Mouse (Mus musculus): ENCODE measurements around the gene Rnf130.

The Rnf130 gene

DNA sequence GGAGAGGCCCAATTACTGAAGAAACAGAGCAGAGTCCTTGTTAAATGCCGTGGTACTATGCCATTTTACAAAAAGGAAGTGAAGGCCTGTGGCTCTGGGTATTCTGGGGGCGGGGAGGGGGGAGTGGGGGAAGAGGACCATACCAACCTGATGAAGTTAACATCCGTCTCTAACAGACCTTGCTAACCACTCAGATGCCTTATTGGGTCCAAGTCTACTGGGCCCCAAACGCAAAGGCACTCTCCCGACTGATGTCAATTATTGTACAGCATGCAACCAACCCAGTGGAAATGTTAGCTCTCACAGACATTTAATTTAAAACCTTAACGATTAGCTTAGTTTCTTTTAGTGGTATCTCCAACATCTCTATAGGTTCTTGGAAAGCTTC lies 707 bp upstream of the Rnf130 start:
- DNase-seq (ENCODE audit: low read depth, low spot score) = no peak

DNA sequence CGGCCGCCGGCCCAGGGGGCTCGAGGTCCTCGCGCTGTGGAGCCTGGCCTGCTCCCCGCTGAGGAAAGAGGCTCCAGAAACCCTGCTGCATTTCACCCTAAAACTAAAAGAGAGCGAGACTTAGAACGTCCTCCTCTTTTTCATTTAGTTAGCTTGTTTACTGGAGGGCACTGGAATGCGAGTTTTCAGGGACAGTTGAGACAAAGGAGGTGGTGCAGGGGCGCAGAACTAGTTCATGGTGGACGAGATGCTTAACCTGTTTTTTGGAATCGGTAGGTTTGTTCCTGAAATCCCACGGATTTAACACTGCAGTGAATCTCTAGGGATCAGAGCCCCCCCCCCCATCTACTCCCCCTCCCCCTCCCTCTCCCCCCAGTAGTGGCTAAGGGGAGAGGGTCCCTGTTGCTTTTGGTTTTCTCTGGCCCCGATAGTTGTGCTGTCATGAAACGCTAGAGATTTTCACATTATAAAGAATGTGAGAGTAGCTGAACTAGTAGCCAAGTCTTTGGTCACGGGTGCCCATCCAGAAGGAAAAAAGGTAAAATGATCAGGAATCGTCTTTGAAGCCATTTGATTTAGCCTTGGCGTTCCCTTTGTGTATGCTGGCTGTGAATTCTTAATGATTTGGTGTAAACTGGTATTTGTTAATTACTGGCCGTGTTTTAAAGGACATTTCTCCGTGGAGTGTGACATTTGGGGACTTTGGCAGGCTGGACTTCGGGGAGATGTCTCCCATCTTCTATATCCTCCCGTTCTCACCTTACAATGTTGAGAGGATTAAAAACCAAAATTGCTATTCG lies 775 bp downstream of the Rnf130 start:
- DNase-seq (ENCODE audit: low read depth, low spot score) = no peak

DNA sequence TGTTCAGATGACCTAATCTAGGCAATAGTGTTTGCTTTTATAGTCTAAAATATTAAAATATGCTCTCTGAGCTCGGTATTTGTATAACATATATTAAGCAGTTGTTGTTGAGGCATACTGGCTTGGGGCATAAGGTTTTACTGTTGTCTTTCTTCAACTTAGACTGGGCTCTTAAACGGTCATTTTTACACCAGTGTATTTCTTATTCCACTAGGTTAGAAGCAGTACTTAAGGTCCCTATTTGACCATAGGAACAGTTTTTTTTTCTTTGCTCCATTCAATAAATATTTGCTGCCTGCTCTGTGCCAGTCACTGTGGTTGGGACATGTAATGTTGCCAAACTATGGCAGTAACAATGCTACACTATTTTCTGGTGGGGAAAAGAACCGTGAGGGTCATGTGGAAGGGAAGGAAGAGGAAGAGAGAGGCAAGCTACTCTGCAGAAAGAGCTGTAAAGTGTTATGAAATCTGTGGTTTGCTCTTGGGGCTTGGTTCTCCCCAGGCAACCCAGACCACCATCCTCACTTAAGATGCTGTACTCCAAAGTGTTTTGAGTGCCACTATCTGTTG lies 1.5 kb downstream of the Rnf130 start:
- DNase-seq (ENCODE audit: low read depth, low spot score) = no peak

DNA sequence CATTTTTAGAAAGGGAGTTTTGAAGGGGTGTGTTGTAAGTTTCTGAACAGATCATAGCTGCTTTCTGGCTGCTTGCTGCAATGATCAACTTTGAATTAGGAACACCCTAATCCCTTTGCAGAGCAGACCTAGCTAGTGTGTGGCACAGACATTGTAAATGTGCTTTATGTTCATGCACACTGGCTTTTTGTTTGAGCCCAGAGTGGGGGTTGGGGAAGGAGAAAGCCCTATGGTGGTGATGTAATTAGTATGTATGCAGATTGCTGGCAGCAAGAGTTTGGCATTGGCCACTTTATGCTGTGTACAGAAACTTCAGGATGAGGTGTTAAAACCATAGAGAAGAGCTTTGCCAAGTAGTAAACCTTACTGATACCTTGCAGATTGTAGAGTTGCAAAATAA lies 3.3 kb downstream of the Rnf130 start:
- DNase-seq (ENCODE audit: low read depth, low spot score) = no peak

DNA sequence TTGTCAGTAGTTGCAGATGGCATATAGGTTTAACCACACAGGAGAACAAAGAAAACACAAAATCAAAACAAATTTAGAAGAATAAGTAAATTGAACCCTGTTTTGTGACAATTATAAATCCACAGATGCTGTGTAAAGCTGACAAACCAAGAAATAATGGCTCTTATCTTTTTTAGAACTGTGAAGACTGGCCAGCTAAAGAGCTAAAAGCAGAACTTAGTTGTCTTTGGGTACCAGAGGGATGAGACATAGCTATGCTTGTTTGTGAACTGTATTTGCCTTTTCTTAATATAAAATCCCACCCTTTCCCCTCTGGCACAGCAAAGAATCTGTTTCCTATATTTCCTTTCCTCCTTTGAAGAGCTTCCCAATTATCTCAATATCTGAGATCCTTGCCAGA lies 9.0 kb downstream of the Rnf130 start:
- no peak for DNase-seq (ENCODE audit: low read depth, low spot score)

DNA sequence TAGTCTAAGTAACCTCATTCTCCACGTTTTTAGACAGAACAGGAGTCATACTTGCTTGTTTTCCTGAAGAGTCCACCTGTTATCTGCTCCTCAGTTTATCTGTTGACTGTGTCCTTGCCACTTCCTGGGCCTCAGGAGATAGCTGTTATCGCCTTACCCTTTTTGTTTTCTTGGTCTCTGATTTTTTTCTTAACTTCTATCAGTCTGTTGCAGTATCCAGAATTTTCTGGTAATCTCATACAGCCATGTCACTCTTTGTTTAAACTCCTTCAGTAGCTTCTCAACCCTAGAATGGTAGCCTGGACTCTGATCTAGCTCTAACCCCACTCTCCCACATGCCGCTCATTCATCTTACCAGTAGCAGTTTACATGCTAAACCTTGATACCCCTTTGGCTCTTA lies 10.6 kb downstream of the Rnf130 start:
- no peak for DNase-seq (ENCODE audit: low read depth, low spot score)

DNA sequence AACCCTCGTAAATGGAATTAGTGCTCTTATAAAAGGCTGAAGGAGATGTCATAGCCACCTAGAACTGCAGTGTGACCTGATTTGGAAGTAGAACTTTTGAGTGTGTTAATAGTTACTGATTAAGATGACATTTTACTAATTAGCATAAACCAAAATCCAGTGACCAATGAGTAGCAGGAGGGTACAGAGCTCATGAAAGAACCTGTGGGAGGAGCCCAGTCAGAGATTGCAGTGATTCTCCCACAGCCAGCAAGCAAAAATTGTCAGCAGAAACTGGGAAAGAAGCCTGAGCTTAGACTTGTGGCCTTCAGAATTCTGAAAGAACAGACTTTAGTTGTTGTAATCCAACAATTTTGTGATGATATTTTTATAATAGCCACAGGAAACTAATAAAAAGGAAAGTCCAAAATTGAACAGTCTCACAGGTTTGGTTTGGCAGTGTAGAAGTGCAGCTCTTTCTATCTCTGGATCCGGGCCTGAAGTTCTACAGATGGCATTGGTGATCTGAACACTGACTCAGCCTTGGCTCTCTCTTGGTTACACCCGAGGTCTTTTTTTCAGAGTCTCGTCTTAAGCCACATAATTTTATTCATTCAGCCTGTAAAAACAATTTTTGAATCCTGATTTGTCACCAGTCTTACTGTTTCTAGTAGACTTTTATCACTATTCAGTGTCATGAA lies 11.8 kb downstream of the Rnf130 start:
- no peak for DNase-seq (ENCODE audit: low read depth, low spot score)

DNA sequence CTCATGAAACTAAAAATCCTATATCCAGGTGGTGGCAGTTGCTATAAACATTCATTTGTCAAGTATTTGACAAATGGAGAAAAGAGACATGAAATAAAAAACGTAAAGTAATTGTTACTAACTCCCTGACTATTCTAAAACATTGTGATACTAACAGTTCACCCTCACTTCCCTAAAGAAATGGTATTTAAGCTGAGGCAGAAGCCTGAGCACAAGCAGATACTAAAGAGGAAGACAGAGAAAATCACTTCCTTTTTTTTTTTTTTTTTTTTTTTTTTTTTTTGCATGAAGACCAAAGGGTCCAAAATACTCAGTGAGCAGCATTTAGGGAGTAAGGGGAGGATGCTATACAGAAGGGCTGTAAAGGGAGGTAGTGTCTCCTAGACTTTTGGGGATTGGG lies 13.6 kb downstream of the Rnf130 start:
- DNase-seq (ENCODE audit: low read depth, low spot score) = no peak

DNA sequence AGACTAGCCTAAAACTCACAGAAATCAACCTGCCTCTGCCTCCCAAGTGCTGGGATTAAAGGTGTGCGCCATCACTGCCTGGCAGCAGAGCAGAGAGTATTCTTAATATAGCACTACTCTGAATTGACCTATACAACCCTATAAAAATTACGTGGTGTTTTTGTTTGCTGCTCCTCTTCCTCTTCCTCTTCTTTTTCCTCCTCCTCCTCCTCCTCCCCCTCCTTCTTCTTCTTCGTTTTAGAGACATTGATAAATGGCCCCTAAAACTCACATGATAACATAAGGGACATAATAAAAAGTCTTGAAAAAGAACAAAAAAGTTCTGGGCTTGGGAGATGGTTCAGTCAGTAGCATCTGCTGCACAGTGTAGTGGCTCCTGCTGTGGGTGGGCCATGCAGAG lies 16.0 kb downstream of the Rnf130 start:
- DNase-seq (ENCODE audit: low read depth, low spot score) = no peak

DNA sequence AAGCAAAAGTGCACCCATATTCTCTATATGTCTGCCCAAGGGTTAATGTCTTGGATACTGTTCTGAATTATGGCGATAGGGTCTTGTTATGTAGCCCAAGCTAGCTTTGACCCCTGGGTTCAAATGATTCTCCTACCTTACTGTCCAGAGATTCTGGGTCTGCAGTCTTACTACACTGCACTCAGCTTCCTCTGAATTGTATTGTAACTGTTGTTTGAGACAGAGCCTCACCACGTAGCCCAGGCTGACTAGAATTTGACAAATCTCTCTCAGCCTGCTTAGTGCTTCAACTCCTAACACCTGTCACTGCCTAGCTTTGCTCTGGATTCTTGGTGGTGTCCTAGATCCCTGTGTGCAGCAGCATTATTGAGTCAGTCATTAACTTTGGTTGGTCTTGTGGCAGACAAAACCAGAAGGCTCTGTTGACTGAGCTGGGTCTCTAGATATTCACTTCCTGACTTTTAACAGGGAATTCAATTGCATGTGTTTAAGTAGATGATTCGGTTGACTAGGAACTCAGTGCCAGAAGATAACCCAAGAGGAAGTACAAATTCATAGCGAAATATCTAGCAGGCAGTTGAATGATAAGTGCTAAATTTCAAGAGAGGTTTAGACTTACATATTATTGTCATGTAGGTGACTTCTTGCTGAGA lies 17.3 kb downstream of the Rnf130 start:
- no peak for DNase-seq (ENCODE audit: low read depth, low spot score)

DNA sequence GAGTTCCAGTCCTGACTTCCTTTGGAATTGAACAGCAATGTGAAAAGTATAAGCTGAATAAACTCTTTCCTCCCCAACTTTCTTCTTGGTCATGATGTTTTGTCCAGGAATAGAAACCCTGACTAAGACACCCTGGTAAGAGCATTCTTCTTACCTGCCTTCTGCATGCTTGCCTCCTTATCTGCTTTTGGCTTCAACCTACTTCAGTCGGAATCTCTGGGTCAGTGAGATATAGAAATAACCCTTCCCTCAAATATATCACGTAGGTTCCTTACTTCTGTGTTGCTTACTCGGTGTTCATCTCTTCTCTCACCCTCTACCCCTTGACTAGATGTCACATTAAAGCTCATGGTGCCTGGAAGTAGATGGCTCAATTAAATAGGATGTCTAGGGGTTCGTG lies 19.3 kb downstream of the Rnf130 start:
- DNase-seq (ENCODE audit: low read depth, low spot score) = no peak

DNA sequence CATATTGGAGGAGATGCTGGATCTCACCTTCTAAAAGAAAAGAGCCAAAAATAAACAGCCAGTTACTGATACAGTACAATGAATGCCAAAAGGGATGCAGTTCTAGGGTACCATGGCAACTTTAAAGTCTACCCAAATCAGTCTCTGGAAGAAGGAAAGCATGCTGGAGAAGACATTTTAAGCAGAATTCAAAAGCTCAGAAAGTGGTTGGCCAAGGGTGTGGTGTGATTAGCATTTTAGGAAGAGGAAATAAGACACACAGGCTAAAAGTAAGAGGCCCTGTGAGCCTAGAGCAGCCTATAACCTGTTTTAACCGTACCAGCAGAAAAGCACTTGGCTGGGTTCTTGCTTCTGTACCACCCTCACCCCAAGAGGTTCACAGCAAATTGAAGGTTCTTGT lies 22.5 kb downstream of the Rnf130 start:
- DNase-seq (ENCODE audit: low read depth, low spot score) = no peak

- DNase-seq (ENCODE audit: low read depth, low spot score) = no peak
These were observed 23.0 kb downstream of the Rnf130 start for GRCm38 (mm10) chr11:50048115-50048514.

- DNase-seq (ENCODE audit: low read depth, low spot score) = no peak
These were observed 25.2 kb downstream of the Rnf130 start for GRCm38 (mm10) chr11:50050392-50050791.

DNA sequence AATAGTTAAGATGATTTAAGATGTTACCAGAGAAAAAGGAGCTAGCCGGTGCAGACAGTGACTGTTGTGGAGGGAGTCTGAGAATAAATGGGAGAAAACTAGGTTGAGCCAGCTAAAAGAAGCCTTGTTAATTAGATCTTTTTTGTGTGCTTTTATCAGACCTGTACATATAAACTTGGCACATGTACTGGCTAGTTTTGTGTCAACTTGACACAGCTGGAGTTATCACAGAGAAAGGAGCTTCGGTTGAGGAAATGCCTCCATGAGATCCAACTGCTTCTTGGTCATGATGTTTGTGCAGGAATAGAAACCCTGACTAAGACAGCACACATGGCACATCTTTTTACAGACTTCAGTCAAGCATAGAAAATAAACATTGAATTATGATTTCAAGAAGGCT lies 32.6 kb downstream of the Rnf130 start:
- no peak for DNase-seq (ENCODE audit: low read depth, low spot score)

DNA sequence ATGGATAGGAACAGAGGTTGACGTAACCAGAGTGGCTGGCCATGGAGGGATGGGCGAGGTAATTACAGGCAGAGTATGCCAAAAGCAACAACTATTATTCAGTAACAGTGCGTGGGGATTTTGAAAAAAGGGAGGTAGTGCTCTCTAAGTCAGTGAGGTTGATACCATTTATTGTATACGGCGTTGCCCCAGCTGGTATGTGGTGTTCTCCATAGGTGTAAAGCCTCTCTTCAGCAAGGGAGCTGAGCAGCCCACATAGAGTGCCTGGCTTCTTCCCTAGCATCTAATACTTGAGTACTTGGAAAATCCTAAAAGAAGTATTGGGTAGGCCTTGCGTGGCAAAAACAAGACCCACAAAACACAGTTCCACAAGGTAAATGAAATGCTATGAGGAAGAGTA lies 33.1 kb downstream of the Rnf130 start:
- DNase-seq (ENCODE audit: low read depth, low spot score) = no peak

DNA sequence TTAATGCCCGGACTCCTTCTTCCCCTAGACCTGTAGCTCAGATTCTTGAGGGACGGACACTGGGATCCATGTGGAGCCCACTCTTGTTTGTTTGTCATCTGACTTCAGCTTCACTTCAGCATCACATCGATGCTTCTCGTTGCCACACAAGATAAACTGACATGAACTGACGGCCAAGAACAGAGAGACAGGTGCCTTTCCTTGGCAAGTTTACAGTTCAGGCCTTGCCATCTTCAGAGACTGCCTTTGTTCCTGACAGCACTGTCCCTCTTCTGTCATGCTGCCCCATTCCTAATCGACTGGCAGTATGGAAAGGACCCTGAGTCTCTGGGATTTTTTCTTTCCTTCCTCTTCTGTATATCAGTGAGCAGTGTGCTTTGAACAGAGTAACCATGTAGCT lies 33.9 kb downstream of the Rnf130 start:
- no peak for DNase-seq (ENCODE audit: low read depth, low spot score)

DNA sequence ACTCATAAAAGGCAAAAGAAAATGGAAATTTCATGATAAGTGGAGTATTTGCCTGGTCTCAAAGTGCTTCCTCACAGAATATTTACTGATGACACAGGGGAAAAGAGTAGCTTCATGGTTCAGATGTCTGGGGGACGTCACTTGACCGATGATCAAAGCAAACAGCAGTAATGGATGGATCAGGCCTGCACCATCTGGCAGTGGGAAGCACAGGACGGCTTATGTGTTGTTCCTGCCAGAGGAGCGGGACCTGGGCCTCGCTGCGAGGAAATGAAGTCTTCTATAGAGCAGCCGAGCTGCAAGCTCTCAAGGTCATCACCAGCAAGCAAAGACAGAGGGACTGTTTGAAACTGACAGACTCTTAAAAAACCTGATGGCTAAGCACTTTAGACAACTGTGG lies 37.0 kb downstream of the Rnf130 start:
- DNase-seq (ENCODE audit: low read depth, low spot score) = no peak

DNA sequence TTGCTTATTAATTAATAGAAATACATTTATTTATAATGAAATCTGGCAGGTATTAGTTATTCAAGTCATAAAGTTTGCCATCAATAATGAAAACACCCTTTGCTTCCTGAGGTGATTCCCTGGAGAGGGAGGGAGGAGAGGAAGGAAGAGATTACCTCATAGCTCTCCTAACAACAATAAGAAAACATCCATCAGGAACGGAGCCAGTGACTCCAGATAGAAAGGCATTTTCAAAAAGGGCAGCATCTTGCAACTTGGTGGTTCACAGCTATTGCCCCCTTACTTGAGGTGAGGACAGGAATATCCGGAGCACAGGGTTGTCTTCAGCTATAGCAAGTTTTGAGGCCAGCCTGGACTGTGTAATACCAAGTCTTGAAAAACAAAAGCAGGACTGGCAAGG lies 40.9 kb downstream of the Rnf130 start:
- DNase-seq (ENCODE audit: low read depth, low spot score) = no peak

DNA sequence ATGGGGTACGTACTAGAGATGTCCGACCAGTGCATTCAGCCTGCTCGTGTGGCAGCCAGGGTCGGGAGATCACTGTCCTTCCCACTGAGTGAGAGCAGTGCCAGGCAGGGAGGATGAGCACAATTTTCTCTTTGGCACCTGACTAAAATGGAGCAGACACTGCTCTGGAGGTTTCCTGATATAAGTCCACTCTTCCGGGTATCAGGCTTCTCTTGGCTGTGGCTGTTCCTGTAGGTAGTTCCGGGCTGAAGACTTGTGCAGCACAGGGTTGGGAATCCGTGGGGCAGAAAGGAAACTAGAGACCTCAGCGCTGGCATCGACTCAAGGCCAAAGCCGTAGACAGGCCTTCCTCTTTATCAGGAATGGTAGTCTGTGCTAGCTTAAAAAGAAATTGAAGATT lies 48.7 kb downstream of the Rnf130 start:
- no peak for DNase-seq (ENCODE audit: low read depth, low spot score)

GRCm38 (mm10) chr11:50076756-50077155 lies 51.6 kb downstream of the Rnf130 start:
- DNase-seq (ENCODE audit: low read depth, low spot score) = no peak

DNA sequence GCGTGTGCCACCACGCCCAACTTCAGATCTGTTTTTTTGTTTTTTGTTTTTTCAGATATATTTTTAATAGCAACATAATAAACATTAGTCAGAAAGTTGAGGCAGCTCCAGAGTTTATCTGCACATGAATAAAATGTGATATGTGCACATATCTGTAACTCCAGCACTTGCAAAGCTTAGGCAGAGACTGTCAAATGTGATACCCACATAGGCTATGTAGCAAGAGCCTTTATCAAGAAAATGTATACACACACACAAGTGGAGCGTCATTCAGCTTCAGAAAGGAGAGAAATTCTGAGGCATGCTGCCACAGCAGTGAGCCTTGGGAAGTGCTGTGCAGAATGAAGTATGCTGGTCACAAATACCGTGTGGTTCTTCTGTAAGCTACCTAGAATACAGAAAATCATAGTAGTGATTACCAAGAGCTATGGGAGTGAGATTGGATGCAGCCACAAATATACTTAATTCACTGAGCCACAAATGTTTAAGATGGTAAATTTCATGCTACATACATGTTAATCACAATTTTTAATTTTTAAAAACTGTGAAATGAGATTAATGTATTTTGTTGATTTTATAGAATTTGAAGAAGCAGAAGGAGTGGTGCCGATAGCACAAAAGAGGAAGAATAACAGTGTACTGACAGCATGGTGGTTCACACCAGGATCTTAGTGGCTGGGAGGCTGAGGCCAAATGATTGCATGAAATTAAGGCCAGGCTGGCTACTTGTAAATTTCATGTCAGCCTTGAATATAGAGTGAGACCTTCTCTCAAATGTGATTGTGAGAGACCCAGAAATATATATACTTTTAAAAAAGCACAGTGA lies 56.4 kb downstream of the Rnf130 start:
- DNase-seq (ENCODE audit: low read depth, low spot score) = no peak

Measured in retina, adult 2 months (tissue).